Mouse (Mus musculus) brain, embryonic 14.5 days (tissue): ENCODE data around the gene Pitpnm2.

Experiments used
- CTCF ChIP-seq: fragments of 200-500 bp; IDR thresholded peaks from 2 replicates; pipeline ENCODE4 v1.5.1; 2012; ENCODE audit warnings: inconsistent platforms, mild to moderate bottlenecking, moderate library complexity, borderline replicate concordance; ENCODE audit not compliant: insufficient read depth, insufficient read length; ENCODE audit errors: extremely low read depth
- POLR2A ChIP-seq: fragments of 200-500 bp; IDR thresholded peaks from 2 replicates; pipeline ENCODE4 v1.6.1; 2012; ENCODE audit warnings: mild to moderate bottlenecking, inconsistent platforms, borderline replicate concordance; ENCODE audit not compliant: poor library complexity, insufficient read depth, insufficient read length, severe bottlenecking; ENCODE audit errors: extremely low read depth

GRCm38 (mm10) chr5:124086876-124087275 is 162.7 kb downstream of the Pitpnm2 start:
- TF ChIP-seq POLR2A (no peak), CTCF (no peak)
